Mouse (Mus musculus): Measurements from ENCODE around the gene Gm21936.
"Not testable (repeated sequence)": the region's sequence is repeated elsewhere in the genome, so short reads cannot be mapped to it uniquely, and the experiment has no call there.

Gene Gm21936

GRCm38 (mm10) chr12:87795212-87795611 is at the start of gene Gm21936:
TSS of gene Gm21936 (plus strand) at chr12:87795512.
- not testable (repeated sequence) for DNase-seq (ENCODE audit: low read depth, low spot score)

GRCm38 (mm10) chr12:87775655-87776054 is 19.7 kb upstream of the Gm21936 start, which contains the start of gene Gm21319:
TSS of gene Gm21319 (minus strand) at chr12:87775755.
- not testable (repeated sequence) for DNase-seq (ENCODE audit: low read depth, low spot score)

- not testable (repeated sequence) for DNase-seq (ENCODE audit: low read depth, low spot score)
These were observed 2.7 kb downstream of the Gm21936 start for GRCm38 (mm10) chr12:87797971-87798370.

GRCm38 (mm10) chr12:87816277-87816676 is 21.0 kb downstream of the Gm21936 start, which contains the start of gene BB287469:
TSS of gene BB287469 (plus strand) at chr12:87816577.
- not testable (repeated sequence) for DNase-seq (ENCODE audit: low read depth, low spot score)

- not testable (repeated sequence) for DNase-seq (ENCODE audit: low read depth, low spot score)
These were observed 46.9 kb downstream of the Gm21936 start, which contains the start of gene Gm2001 for GRCm38 (mm10) chr12:87842239-87842638. TSS of gene Gm2001 (minus strand) at chr12:87842339.
